Mouse (Mus musculus) NIH3T3 (cell line): ENCODE data around the gene Grk6.

Experiments
- DNase-seq: peaks from one replicate; pipeline ENCODE4 v3.0.0-alpha.2; 2012; ENCODE audit warnings: low read depth

Gene Grk6

GRCm38 (mm10) chr13:55444937-55445315 is at the start of gene Grk6:
TSS of gene Grk6 (plus strand) at chr13:55445072.
- peak; percentile 99 for DNase-seq

- no peak for DNase-seq
These were observed 46.8 kb upstream of the Grk6 start, which contains the start of gene Slc34a1 for GRCm38 (mm10) chr13:55398088-55398487. TSS of gene Slc34a1 (plus strand) at chr13:55398187.

- no peak for DNase-seq
These were observed 45.4 kb upstream of the Grk6 start for GRCm38 (mm10) chr13:55399300-55400038.

GRCm38 (mm10) chr13:55400039-55400346 is 44.9 kb upstream of the Grk6 start:
- no peak for DNase-seq

GRCm38 (mm10) chr13:55403266-55403665 is 41.6 kb upstream of the Grk6 start:
- DNase-seq = no peak

GRCm38 (mm10) chr13:55403935-55404852 is 40.7 kb upstream of the Grk6 start:
- peak; percentile 43 for DNase-seq

- peak; percentile 85 for DNase-seq
These were observed 39.8 kb upstream of the Grk6 start for GRCm38 (mm10) chr13:55404853-55405782.

GRCm38 (mm10) chr13:55405783-55406390 is 39.0 kb upstream of the Grk6 start:
- no peak for DNase-seq

- DNase-seq = no peak
These were observed 37.5 kb upstream of the Grk6 start for GRCm38 (mm10) chr13:55407341-55407740.

GRCm38 (mm10) chr13:55408546-55409120 is 36.2 kb upstream of the Grk6 start:
- DNase-seq = no peak

- no peak for DNase-seq
These were observed 33.0 kb upstream of the Grk6 start for GRCm38 (mm10) chr13:55411826-55412225.

GRCm38 (mm10) chr13:55412643-55413307 is 32.1 kb upstream of the Grk6 start:
- DNase-seq = no peak

- DNase-seq = no peak
These were observed 31.5 kb upstream of the Grk6 start for GRCm38 (mm10) chr13:55413333-55413732.

GRCm38 (mm10) chr13:55414743-55415380 is 30.0 kb upstream of the Grk6 start, which contains the start of gene Pfn3:
TSS of gene Pfn3 (minus strand) at chr13:55415232.
- peak; percentile 38 for DNase-seq

GRCm38 (mm10) chr13:55418004-55418403 is 26.9 kb upstream of the Grk6 start:
- DNase-seq = peak; percentile 76

GRCm38 (mm10) chr13:55419142-55419541 is 25.7 kb upstream of the Grk6 start:
- no peak for DNase-seq

- no peak for DNase-seq
These were observed 24.6 kb upstream of the Grk6 start for GRCm38 (mm10) chr13:55420018-55420932.

GRCm38 (mm10) chr13:55420933-55421800 is 23.7 kb upstream of the Grk6 start:
- DNase-seq = no peak
